Mouse (Mus musculus) erythroblast, embryonic 14.5 days (primary cell): ENCODE data around the gene Cryab. TPM values are rescaled to one million over a fixed set of nuclear protein-coding genes. Genes with fewer than 3 reads are reported as not detected.

Source experiments
- H3K27me3 ChIP-seq: 2 replicates; pipeline ENCODE4 v1.6.1; 2012; ENCODE audit warnings: inconsistent platforms; ENCODE audit not compliant: control insufficient read depth
- H3K36me3 ChIP-seq: 2 replicates; pipeline ENCODE4 v1.6.1; 2012; ENCODE audit warnings: mild to moderate bottlenecking, inconsistent platforms; ENCODE audit not compliant: control insufficient read depth
- H3K4me1 ChIP-seq: 2 replicates; pipeline ENCODE4 v1.6.1; 2012; ENCODE audit warnings: inconsistent platforms; ENCODE audit not compliant: control insufficient read depth
- H3K4me3 ChIP-seq: replicated peaks from 2 replicates; pipeline ENCODE3; 2012; ENCODE audit warnings: moderate library complexity, mild to moderate bottlenecking, inconsistent platforms
- H3K9me3 ChIP-seq: 2 replicates; pipeline ENCODE4 v1.6.1; 2012; ENCODE audit warnings: low read length, inconsistent platforms, mixed read lengths; ENCODE audit not compliant: control insufficient read depth
- GATA1 ChIP-seq: IDR thresholded peaks from 2 replicates; pipeline ENCODE4 v1.6.1; 2012; ENCODE audit warnings: low read length, inconsistent platforms, mixed read lengths
- TAL1 ChIP-seq: IDR thresholded peaks from 3 replicates; pipeline ENCODE4 v1.6.1; 2012; ENCODE audit warnings: low read length, inconsistent platforms, mixed read lengths
- polyA plus RNA-seq: library from polyadenylated mRNA; stranded (reverse); fragments of >175 nt; gene quantifications from 2 replicates; pipeline ENCODE4 v1.2.3, GENCODE M21; 2012

Gene Cryab
- polyA plus RNA-seq, 1 experiment = not detected

- H3K9me3 ChIP-seq = no peaks in the 10 kb centered on the region
- no peaks in the 10 kb centered on the region for H3K27me3 ChIP-seq
- peak overlapping the region; percentile 68 for H3K4me3 ChIP-seq
- H3K36me3 ChIP-seq = peaks cover 42% of the 10 kb centered on the region
- TF ChIP-seq TAL1 (no peak), GATA1 (no peak)
- peaks cover 46% of the 10 kb centered on the region for H3K4me1 ChIP-seq
Observed at GRCm38 (mm10) chr9:50775662-50776126, 24.6 kb downstream of the Cryab start.

GRCm38 (mm10) chr9:50776162-50776760 lies 25.1 kb downstream of the Cryab start:
- Histone ChIP-seq H3K4me3 (peak overlapping the region; percentile 68), H3K9me3 (no peaks in the 10 kb centered on the region), H3K4me1 (peaks cover 46% of the 10 kb centered on the region), H3K36me3 (peaks cover 42% of the 10 kb centered on the region), H3K27me3 (no peaks in the 10 kb centered on the region)
- TF ChIP-seq GATA1 (no peak), TAL1 (no peak)

GRCm38 (mm10) chr9:50782155-50782554 lies 31.0 kb downstream of the Cryab start:
- H3K36me3 ChIP-seq = peaks cover 66% of the 10 kb centered on the region
- TF ChIP-seq TAL1 = no peak
- no peak overlapping the region for H3K4me3 ChIP-seq

GRCm38 (mm10) chr9:50795266-50795665 lies 44.1 kb downstream of the Cryab start:
- Histone ChIP-seq H3K27me3 (no peaks in the 10 kb centered on the region), H3K9me3 (no peaks in the 10 kb centered on the region), H3K4me3 (no peak overlapping the region), H3K4me1 (no peaks in the 10 kb centered on the region), H3K36me3 (peaks cover 41% of the 10 kb centered on the region)
- no peak for TF ChIP-seq TAL1
- no peak for TF ChIP-seq GATA1

More at GRCm38 (mm10) chr9:50782155-50782554, 31.0 kb downstream of the Cryab start:
- H3K4me1 ChIP-seq = peaks cover 3% of the 10 kb centered on the region
- no peaks in the 10 kb centered on the region for H3K9me3 ChIP-seq
- no peaks in the 10 kb centered on the region for H3K27me3 ChIP-seq

GRCm38 (mm10) chr9:50796776-50797175 lies 45.7 kb downstream of the Cryab start:
- H3K9me3 ChIP-seq = no peaks in the 10 kb centered on the region
- peaks cover 41% of the 10 kb centered on the region for H3K36me3 ChIP-seq
- H3K4me1 ChIP-seq = peaks cover 5% of the 10 kb centered on the region
- no peak overlapping the region for H3K4me3 ChIP-seq
- TF ChIP-seq GATA1 (no peak), TAL1 (no peak)
- H3K27me3 ChIP-seq = no peaks in the 10 kb centered on the region

GRCm38 (mm10) chr9:50797641-50798040 lies 46.5 kb downstream of the Cryab start:
- peaks cover 39% of the 10 kb centered on the region for H3K36me3 ChIP-seq
- TF ChIP-seq GATA1 (no peak), TAL1 (no peak)
- no peaks in the 10 kb centered on the region for H3K9me3 ChIP-seq
- H3K4me3 ChIP-seq = no peak overlapping the region
- H3K27me3 ChIP-seq = no peaks in the 10 kb centered on the region
- peaks cover 13% of the 10 kb centered on the region for H3K4me1 ChIP-seq

GRCm38 (mm10) chr9:50798368-50798767 lies 47.2 kb downstream of the Cryab start:
- TF ChIP-seq TAL1 (no peak), GATA1 (no peak)
- no peak overlapping the region for H3K4me3 ChIP-seq
- no peaks in the 10 kb centered on the region for H3K27me3 ChIP-seq
- H3K9me3 ChIP-seq = no peaks in the 10 kb centered on the region
- H3K36me3 ChIP-seq = peaks cover 44% of the 10 kb centered on the region
- peaks cover 20% of the 10 kb centered on the region for H3K4me1 ChIP-seq

- H3K27me3 ChIP-seq = no peaks in the 10 kb centered on the region
- H3K4me1 ChIP-seq = peaks cover 40% of the 10 kb centered on the region
- TF ChIP-seq TAL1 = no peak
- no peak for TF ChIP-seq GATA1
- peaks cover 59% of the 10 kb centered on the region for H3K36me3 ChIP-seq
- no peaks in the 10 kb centered on the region for H3K9me3 ChIP-seq
- H3K4me3 ChIP-seq = no peak overlapping the region
Observed at GRCm38 (mm10) chr9:50800985-50801384, 49.9 kb downstream of the Cryab start.

GRCm38 (mm10) chr9:50803055-50803671 lies 52.0 kb downstream of the Cryab start:
- peaks cover 76% of the 10 kb centered on the region for H3K36me3 ChIP-seq
- peak overlapping the region; percentile 40 for H3K4me3 ChIP-seq
- no peaks in the 10 kb centered on the region for H3K27me3 ChIP-seq
- TF ChIP-seq GATA1 (peak; percentile 83), TAL1 (peak; percentile 87)
- H3K9me3 ChIP-seq = no peaks in the 10 kb centered on the region
- H3K4me1 ChIP-seq = peaks cover 59% of the 10 kb centered on the region

Other genes starting within 250 kb of the Cryab start
- gene Pts, start 222.6 kb upstream of the Cryab start, polyA plus RNA-seq = 0.35 and 0.37 TPM in 2 replicates
- gene Il18, start 196.5 kb upstream of the Cryab start, polyA plus RNA-seq = 0.09 TPM in 1 of 2 replicates, not detected in the other
- gene Bco2, start 196.1 kb upstream of the Cryab start, polyA plus RNA-seq = not detected in 2 replicates
- gene Tex12, start 190.0 kb upstream of the Cryab start, polyA plus RNA-seq = not detected in 2 replicates
- 1.3 and 2.3 TPM in 2 replicates for gene Sdhd, start 147.5 kb upstream of the Cryab start, polyA plus RNA-seq
- gene Timm8b, start 147.4 kb upstream of the Cryab start, polyA plus RNA-seq = 3.3 and 4.0 TPM in 2 replicates
- gene Pih1d2, start 134.0 kb upstream of the Cryab start, polyA plus RNA-seq = 0.18 TPM in 1 of 2 replicates, not detected in the other
- gene Nkapd1, start 133.9 kb upstream of the Cryab start, polyA plus RNA-seq = 0.12 and 0.25 TPM in 2 replicates
- gene Dlat, start 91.5 kb upstream of the Cryab start, polyA plus RNA-seq = 1.2 and 1.3 TPM in 2 replicates
- gene Dixdc1, start 11.8 kb upstream of the Cryab start, polyA plus RNA-seq = not detected in 2 replicates
- not detected in 2 replicates for gene 2310030G06Rik, start 4.8 kb upstream of the Cryab start, polyA plus RNA-seq
- not detected in 2 replicates for gene Hspb2, start 1.0 kb downstream of the Cryab start, polyA plus RNA-seq
- gene Fdxacb1, start 16.9 kb downstream of the Cryab start, polyA plus RNA-seq = 0.13 and 0.22 TPM in 2 replicates
- gene Alg9, start 23.7 kb downstream of the Cryab start, polyA plus RNA-seq = 0.22 and 0.31 TPM in 2 replicates
- 0.38 and 0.41 TPM in 2 replicates for gene 1110032A03Rik, start 24.2 kb downstream of the Cryab start, polyA plus RNA-seq
- 0.75 and 0.92 TPM in 2 replicates for gene Ppp2r1b, start 94.0 kb downstream of the Cryab start, polyA plus RNA-seq